Mouse (Mus musculus) mouse embryonic stem cell (cell line): ENCODE measurements around the gene Usp44.

Source experiments
- in situ Hi-C, 2 experiments: fragments of 300-500 bp; cut with MboI; formaldehyde crosslinking; loops; 1 replicate in 1 of 2; 3 replicates in 1 of 2; pipeline ENCODE4 v1.14.3; 2019 to 2020; ENCODE audit warnings: low sequenced_read_pairs in 2 of 2, low pct_unique_long_range_greater_than_20kb in 1 of 2, mixed read lengths in 1 of 2; ENCODE audit not compliant: unreplicated experiment in 1 of 2

The Usp44 gene

DNA sequence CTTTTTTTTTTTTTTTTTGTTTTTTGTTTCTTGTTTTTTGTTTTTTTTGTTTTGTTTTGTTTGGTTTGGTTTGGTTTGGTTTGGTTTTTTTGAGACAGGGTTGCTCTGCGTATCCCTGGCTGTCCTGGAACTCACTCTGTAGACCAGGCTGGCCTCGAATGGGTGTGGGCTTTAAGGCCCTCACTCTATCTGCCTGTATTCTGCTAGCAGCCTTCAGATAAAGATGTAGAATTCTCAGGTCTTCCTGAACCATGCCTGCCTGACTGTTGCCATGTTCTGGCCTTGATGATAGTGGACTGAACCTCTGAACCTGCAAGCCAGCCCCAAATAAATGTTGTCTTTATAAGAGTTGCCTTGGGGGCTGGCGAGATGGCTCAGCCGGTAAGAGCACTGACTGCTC is 61.2 kb downstream of the Usp44 start:
- in situ Hi-C loops, result no loop called here

DNA sequence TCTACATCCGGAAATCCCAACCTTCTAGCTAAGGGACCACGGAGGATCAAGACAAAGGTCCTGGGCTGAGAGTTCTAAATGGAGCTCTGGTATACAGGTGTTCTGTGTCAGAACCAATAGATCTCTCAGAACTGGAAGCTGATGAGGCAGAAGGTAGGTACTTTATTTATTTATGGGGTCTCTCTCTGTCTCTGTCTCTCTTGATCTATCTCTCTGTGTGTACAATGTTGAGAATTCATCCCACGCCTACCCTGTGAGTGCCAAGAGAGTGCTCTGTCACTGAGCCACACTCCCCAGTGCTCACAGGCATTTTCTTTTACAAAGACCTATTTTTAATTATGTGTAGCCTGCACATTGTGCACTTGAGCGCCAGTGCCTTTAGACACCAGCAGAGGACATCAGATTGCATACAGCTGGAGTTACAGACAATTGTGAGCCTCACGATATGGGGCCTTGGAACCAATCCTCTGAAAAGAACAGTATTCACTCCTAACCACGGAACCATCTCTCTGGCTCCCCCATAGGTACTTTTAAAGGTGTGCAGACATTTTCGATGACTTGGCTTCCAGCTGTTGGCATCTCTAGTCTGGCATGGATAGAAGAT is 65.8 kb downstream of the Usp44 start, which contains the start of gene Metap2:
Metap2 (minus strand) TSS at position 51 of the 604 bp plus-strand sequence.
- in situ Hi-C loops, result no loop called here

DNA sequence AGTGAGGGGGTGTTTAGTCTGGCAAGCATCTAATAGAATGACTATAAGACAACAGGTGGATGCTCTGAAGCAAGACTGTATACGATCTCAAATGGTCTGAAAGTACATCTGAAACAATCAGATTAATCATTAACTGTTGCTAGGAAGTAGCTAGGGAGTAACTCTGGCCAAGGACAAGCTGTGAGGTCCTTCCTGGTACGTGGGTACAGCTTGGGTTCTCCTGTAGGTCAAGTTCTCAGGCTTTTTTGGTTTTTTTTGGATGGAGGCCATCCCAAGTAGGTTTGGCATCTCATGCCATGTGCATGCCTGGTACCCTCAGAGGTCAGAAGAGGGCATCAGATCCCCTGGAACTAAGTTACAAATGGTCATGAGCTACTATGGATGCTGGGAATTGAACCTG is 67.9 kb downstream of the Usp44 start:
- in situ Hi-C loops, result no loop called here

DNA sequence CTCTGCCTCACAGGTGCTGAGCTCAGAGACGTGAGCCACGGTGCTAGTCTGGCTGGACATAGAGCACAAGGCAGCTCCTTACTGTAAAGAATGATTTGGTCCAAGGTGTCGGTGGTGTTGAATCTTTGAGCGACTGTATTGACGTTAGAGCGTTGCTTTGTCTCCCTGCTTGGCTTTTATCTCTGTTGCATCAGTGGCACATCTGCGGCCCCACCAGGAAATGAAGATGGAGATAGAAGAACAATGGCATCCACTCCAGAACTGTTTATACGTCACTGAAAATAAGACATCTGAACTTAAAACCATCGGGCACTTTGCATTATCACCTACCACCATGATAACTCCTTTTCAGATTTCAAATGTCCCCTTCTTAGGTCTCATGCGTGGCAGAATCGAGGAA is 68.6 kb downstream of the Usp44 start:
- in situ Hi-C loops, result no loop called here

DNA sequence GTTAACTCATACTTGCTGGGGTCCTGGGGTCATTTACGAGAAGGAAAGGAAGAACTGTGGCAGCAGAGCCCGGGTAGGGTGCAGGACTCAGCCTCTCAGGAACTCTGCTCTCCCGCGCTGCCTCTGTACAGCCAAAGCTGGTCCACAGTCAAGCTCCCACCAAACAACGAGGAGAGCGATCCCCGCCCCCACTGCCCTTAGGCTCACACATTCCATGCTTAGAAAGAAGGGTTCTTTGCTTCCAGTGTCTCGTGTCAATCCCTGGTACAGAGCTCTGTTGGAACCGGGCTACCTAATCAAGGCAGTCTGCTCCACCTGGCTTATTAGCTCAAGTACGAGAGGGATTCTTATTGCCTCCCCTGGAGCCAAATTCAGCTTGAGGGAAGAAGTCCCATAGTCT is 76.0 kb downstream of the Usp44 start:
- in situ Hi-C loops, result no loop called here
